ENCODE assay signal across 8 mouse cellular contexts in the genomic region with DNA sequence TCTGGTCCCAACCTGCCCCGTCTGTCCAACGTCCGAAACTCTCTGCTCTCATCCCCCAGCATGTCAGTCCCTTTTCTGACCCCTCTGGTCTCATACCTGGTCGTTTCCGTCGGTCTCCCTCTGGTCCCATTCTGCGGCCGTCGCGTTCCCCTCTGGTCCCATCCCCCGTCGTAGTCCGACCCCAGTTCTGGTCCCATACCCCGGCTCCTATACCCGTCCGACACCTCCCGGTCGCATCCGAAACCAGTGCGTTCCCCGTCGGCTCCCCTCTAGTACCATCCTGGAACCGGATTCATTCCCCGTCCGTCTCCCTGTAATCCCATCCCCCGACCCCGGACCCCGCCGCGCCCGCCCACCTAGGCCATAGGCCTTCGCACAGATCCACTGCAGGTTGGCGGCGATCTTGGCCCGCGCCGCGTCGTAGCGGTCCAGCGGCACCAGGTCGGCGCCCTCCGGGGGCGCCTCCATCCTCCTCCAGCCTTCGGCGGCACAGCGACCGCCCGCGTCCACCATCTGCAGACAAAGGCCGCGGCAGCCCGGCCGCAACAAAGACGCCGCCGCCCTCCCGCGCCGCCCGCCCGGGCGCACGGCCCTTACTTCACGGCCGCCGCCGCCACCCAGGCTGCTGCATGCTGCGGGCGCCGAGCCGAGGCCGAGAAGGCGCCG. TPM values are rescaled to one million over a fixed set of nuclear protein-coding genes. Genes with fewer than 3 reads are reported as not detected.
A peak's percentile ranks its signal among the peaks of the same experiment; 100 is the strongest.
DNase-seq lines count a peak whose midpoint lies in the region; ATAC-seq and TF ChIP-seq lines count a peak whose summit lies in the region.

No protein-coding gene starts in this region.

- ATAC-seq in forebrain, embryonic 11.5 days (replicated peaks; ENCODE audit: low FRiP score): peak; percentile 35
- ATAC-seq in intestine, embryonic 15.5 days: peak; percentile 19
- 0 out of 2 replicates have a peak, but pooled peaks have one; percentile 0 for ATAC-seq in stomach, embryonic 15.5 days (ENCODE audit: insufficient read depth, low FRiP score, low read depth)

- H3K4me1 ChIP-seq in bone marrow, adult 2 months (ENCODE audit: control insufficient read depth, insufficient read depth, low read length): peaks cover 1% of the 10 kb centered on the region; the same call in 1 of the 2 replicates
- peaks cover 7% of the 10 kb centered on the region; the same call in 1 of the 2 replicates for H3K4me1 ChIP-seq in forebrain, embryonic 11.5 days (replicated peaks; ENCODE audit: control insufficient read depth, insufficient read depth, low read length)
- H3K4me1 ChIP-seq in intestine, embryonic 15.5 days (replicated peaks): peaks cover 16% of the 10 kb centered on the region
- H3K4me1 ChIP-seq in stomach, embryonic 15.5 days: peaks cover 21% of the 10 kb centered on the region

- no peak for TF ChIP-seq POLR2A in bone marrow, adult 2 months (IDR thresholded peaks at IDR 0.05; ENCODE audit: borderline replicate concordance, control insufficient read depth, low read depth, low read length)

- H3K27ac ChIP-seq in bone marrow, adult 2 months (ENCODE audit: control insufficient read depth, insufficient read depth, low read depth, low read length, poor library complexity): peak overlapping the region; percentile 50; the same call in 1 of the 2 replicates
- peak overlapping the region; percentile 80 for H3K27ac ChIP-seq in forebrain, embryonic 11.5 days (ENCODE audit: low read depth, low read length)
- H3K27ac ChIP-seq in intestine, embryonic 15.5 days: peak overlapping the region; percentile 84
- peak overlapping the region; percentile 85 for H3K27ac ChIP-seq in stomach, embryonic 15.5 days

- peak overlapping the region; percentile 97 for H3K4me2 ChIP-seq in forebrain, embryonic 11.5 days (ENCODE audit: low read depth, low read length, severe bottlenecking)
- H3K4me2 ChIP-seq in intestine, embryonic 15.5 days (replicated peaks): peak overlapping the region; percentile 81
- peak overlapping the region; percentile 85 for H3K4me2 ChIP-seq in stomach, embryonic 15.5 days

- WGBS in bone marrow, adult 2 months: under 1% methylated on average over 76 of the region's 76 CpGs
- under 1% methylated on average over 71 of the region's 76 CpGs for WGBS in forebrain, embryonic 11.5 days
- under 1% methylated on average over 69 of the region's 76 CpGs for WGBS in intestine, embryonic 15.5 days
- WGBS in stomach, embryonic 15.5 days: under 1% methylated on average over 73 of the region's 76 CpGs

- H3K27me3 ChIP-seq in forebrain, embryonic 11.5 days (ENCODE audit: control insufficient read depth, insufficient read depth, low read length): no peaks in the 10 kb centered on the region
- H3K27me3 ChIP-seq in intestine, embryonic 15.5 days (replicated peaks): no peaks in the 10 kb centered on the region
- H3K27me3 ChIP-seq in stomach, embryonic 15.5 days (replicated peaks): no peaks in the 10 kb centered on the region

- no peaks in the 10 kb centered on the region for H3K9me3 ChIP-seq in forebrain, embryonic 11.5 days (ENCODE audit: control insufficient read depth, low read length)
- H3K9me3 ChIP-seq in intestine, embryonic 15.5 days: no peaks in the 10 kb centered on the region
- no peaks in the 10 kb centered on the region for H3K9me3 ChIP-seq in stomach, embryonic 15.5 days

- DNase-seq in ovary, postnatal 10 days (ENCODE audit: low spot score): peak; percentile 5
- no peak for DNase-seq in ovary, adult 18-20 months (ENCODE audit: low spot score)
- no peak for DNase-seq in forebrain, embryonic 11.5 days (ENCODE audit: low spot score)
- DNase-seq in lung, postnatal 14 days: peak; percentile 22
- DNase-seq in adrenal gland, postnatal 14 days: no peak

- no peaks in the 10 kb centered on the region for H3K36me3 ChIP-seq in forebrain, embryonic 11.5 days (ENCODE audit: control insufficient read depth, insufficient read depth, low read length)
- H3K36me3 ChIP-seq in intestine, embryonic 15.5 days: no peaks in the 10 kb centered on the region
- no peaks in the 10 kb centered on the region for H3K36me3 ChIP-seq in stomach, embryonic 15.5 days

- peak overlapping the region; percentile 75 for H3K4me3 ChIP-seq in bone marrow, adult 2 months (replicated peaks; ENCODE audit: control insufficient read depth, low read depth, low read length)
- peak overlapping the region; percentile 95 for H3K4me3 ChIP-seq in forebrain, embryonic 11.5 days (ENCODE audit: low read depth, low read length)
- H3K4me3 ChIP-seq in intestine, embryonic 15.5 days (replicated peaks): peak overlapping the region; percentile 88
- H3K4me3 ChIP-seq in stomach, embryonic 15.5 days (replicated peaks): peak overlapping the region; percentile 97

- no peak for TF ChIP-seq CTCF in bone marrow, adult 2 months (IDR thresholded peaks at IDR 0.05; ENCODE audit: control insufficient read depth, insufficient read depth, low read length)

- H3K9ac ChIP-seq in forebrain, embryonic 11.5 days (ENCODE audit: low read length): peak overlapping the region; percentile 98
- H3K9ac ChIP-seq in intestine, embryonic 15.5 days: peak overlapping the region; percentile 95
- peak overlapping the region; percentile 78 for H3K9ac ChIP-seq in stomach, embryonic 15.5 days

RNA-seq across cellular contexts. Expression of a gene that starts 0.5 kb away (rescaled TPM):
- polyA plus RNA-seq in bone marrow, adult 2 months (2011; ENCODE audit: insufficient read depth, insufficient read length, low replicate concordance, missing spikeins): 13.0 and 18.9 TPM in 2 replicates
- 55.6 and 58.3 TPM in 2 replicates for polyA plus RNA-seq in forebrain, embryonic 11.5 days (2014; fragmentation: Nextera tagmentation; extraction: Ambion mirVana)
- polyA plus RNA-seq in intestine, embryonic 15.5 days (2015; fragmentation: Nextera tagmentation; extraction: Ambion mirVana): 11.3 and 15.6 TPM in 2 replicates
- 18.6 and 19.0 TPM in 2 replicates for polyA plus RNA-seq in stomach, embryonic 15.5 days (2015; fragmentation: Nextera tagmentation; extraction: Ambion mirVana)
- total RNA-seq in adrenal gland, postnatal 14 days (2021): 25.9 and 32.1 TPM in 2 replicates

RNA-seq across cellular contexts. Expression of a gene that starts 39.0 kb away (rescaled TPM):
- 452 and 465 TPM in 2 replicates for polyA plus RNA-seq in bone marrow, adult 2 months (2011; ENCODE audit: insufficient read depth, insufficient read length, low replicate concordance, missing spikeins)
- 91.7 and 99.4 TPM in 2 replicates for polyA plus RNA-seq in forebrain, embryonic 11.5 days (2014; fragmentation: Nextera tagmentation; extraction: Ambion mirVana)
- polyA plus RNA-seq in intestine, embryonic 15.5 days (2015; fragmentation: Nextera tagmentation; extraction: Ambion mirVana): 82.2 and 84.1 TPM in 2 replicates
- polyA plus RNA-seq in stomach, embryonic 15.5 days (2015; fragmentation: Nextera tagmentation; extraction: Ambion mirVana): 87.6 and 105 TPM in 2 replicates
- total RNA-seq in adrenal gland, postnatal 14 days (2021): 53.0 and 58.0 TPM in 2 replicates

Comparison
In these comparisons a context has a peak if more than half of its experiments do, and no peak if none do; other contexts are left out.
1. DNase-seq: peak in ovary, postnatal 10 days (single experiment) and lung, postnatal 14 days (single experiment); none in ovary, adult 18-20 months (single experiment), forebrain, embryonic 11.5 days (single experiment) and adrenal gland, postnatal 14 days (single experiment).
2. Peak in every context shown above with its lines, with median percentiles within 50 percentile points of each other: H3K27ac ChIP-seq, H3K4me3 ChIP-seq, ATAC-seq, H3K4me2 ChIP-seq and H3K9ac ChIP-seq.